Mouse (Mus musculus): ENCODE measurements around the gene Comt.

GRCm38 (mm10) chr16:18436128-18436527 is 9.5 kb upstream of the Comt start:
- TF ChIP-seq GATA1 (IDR thresholded peaks at IDR 0.05; ENCODE audit: low read length) (no peak), TAL1 (IDR thresholded peaks at IDR 0.05; ENCODE audit: low read length) (no peak)
